In genomic region chr9:7872044-7872774, GRCm38 (mm10) we compare ENCODE assay signal across 8 mouse cellular contexts. TPM values are rescaled to one million over a fixed set of nuclear protein-coding genes. Genes with fewer than 3 reads are reported as not detected.
DNase-seq lines count a peak whose midpoint lies in the region; ATAC-seq and TF ChIP-seq lines count a peak whose summit lies in the region.

No protein-coding gene starts in this region.

- TF ChIP-seq CTCF in heart, adult 2 months (IDR thresholded peaks at IDR 0.05) = no peak

- no peak for TF ChIP-seq POLR2A in heart, adult 2 months (IDR thresholded peaks at IDR 0.05; ENCODE audit: insufficient read depth, low read depth, low read length)

- peaks cover 9% of the 10 kb centered on the region for H3K4me1 ChIP-seq in heart, adult 2 months (ENCODE audit: control insufficient read depth, insufficient read depth, low read length)
- peaks cover 9% of the 10 kb centered on the region; the same call in 1 of the 2 replicates for H3K4me1 ChIP-seq in embryonic facial prominence, embryonic 12.5 days
- peaks cover 7% of the 10 kb centered on the region for H3K4me1 ChIP-seq in limb, embryonic 12.5 days (replicated peaks)
- peaks cover 8% of the 10 kb centered on the region for H3K4me1 ChIP-seq in neural tube, embryonic 13.5 days (replicated peaks)

- peak overlapping the region; percentile 75 for H3K4me3 ChIP-seq in heart, adult 2 months
- peak overlapping the region; percentile 55 for H3K4me3 ChIP-seq in embryonic facial prominence, embryonic 12.5 days
- H3K4me3 ChIP-seq in limb, embryonic 12.5 days (replicated peaks) = peak overlapping the region; percentile 58
- peak overlapping the region; percentile 47 for H3K4me3 ChIP-seq in neural tube, embryonic 13.5 days

- DNase-seq in heart, adult 2 months = peak in 1 of 2 experiments; percentile 5
- DNase-seq in heart, postnatal 10 days = no peak
- peak; percentile 71 for DNase-seq in 416B (ENCODE audit: low read depth)
- DNase-seq in spleen, postnatal 14 days (ENCODE audit: low spot score in 2 of 2) = no peak
- no peak for DNase-seq in kidney, postnatal 25 days

- peak overlapping the region; percentile 82 for H3K9ac ChIP-seq in heart, adult 2 months (ENCODE audit: low read depth, low read length)
- peak overlapping the region; percentile 68 for H3K9ac ChIP-seq in embryonic facial prominence, embryonic 12.5 days
- H3K9ac ChIP-seq in limb, embryonic 12.5 days (replicated peaks) = peak overlapping the region; percentile 75
- peak overlapping the region; percentile 73 for H3K9ac ChIP-seq in neural tube, embryonic 13.5 days

- no peak for ATAC-seq in embryonic facial prominence, embryonic 12.5 days (ENCODE audit: insufficient number of reproducible peaks, insufficient read depth, low FRiP score, low TSS enrichment)
- ATAC-seq in limb, embryonic 12.5 days (ENCODE audit: insufficient number of reproducible peaks, insufficient read depth, low FRiP score, low TSS enrichment, low read depth) = peak; percentile 10
- ATAC-seq in neural tube, embryonic 13.5 days (ENCODE audit: low read depth) = peak; percentile 71; the same call in 1 of the 2 replicates

- intact Hi-C loops in heart, adult 2 months (cut with DNase I) = loop anchor here (2.0 kb wide), 1 partner anchor 35 kb away; the partner anchor contains the start of gene Birc2
- intact Hi-C loops in heart, postnatal 10 days (cut with DNase I) = loop anchor here (2.0 kb wide), 1 partner anchor 35 kb away; the partner anchor contains the start of gene Birc2

- H3K27me3 ChIP-seq in heart, adult 2 months (ENCODE audit: control insufficient read depth, insufficient read depth, low read length) = no peaks in the 10 kb centered on the region
- no peaks in the 10 kb centered on the region for H3K27me3 ChIP-seq in embryonic facial prominence, embryonic 12.5 days
- H3K27me3 ChIP-seq in limb, embryonic 12.5 days = no peaks in the 10 kb centered on the region
- H3K27me3 ChIP-seq in neural tube, embryonic 13.5 days = no peaks in the 10 kb centered on the region

- no peaks in the 10 kb centered on the region; the same call in 1 of the 2 replicates for H3K36me3 ChIP-seq in heart, adult 2 months (ENCODE audit: control insufficient read depth, insufficient read depth, low read length)
- H3K36me3 ChIP-seq in embryonic facial prominence, embryonic 12.5 days = peaks cover 5% of the 10 kb centered on the region; the same call in 1 of the 2 replicates
- H3K36me3 ChIP-seq in limb, embryonic 12.5 days = no peaks in the 10 kb centered on the region
- no peaks in the 10 kb centered on the region for H3K36me3 ChIP-seq in neural tube, embryonic 13.5 days

- no peaks in the 10 kb centered on the region for H3K9me3 ChIP-seq in embryonic facial prominence, embryonic 12.5 days
- peaks cover 3% of the 10 kb centered on the region; the same call in 1 of the 2 replicates for H3K9me3 ChIP-seq in limb, embryonic 12.5 days
- no peaks in the 10 kb centered on the region for H3K9me3 ChIP-seq in neural tube, embryonic 13.5 days

- TF ChIP-seq EP300 in heart, adult 2 months (IDR thresholded peaks at IDR 0.05; ENCODE audit: insufficient read depth, low read depth, low read length) = no peak

- peak overlapping the region; percentile 88 for H3K4me2 ChIP-seq in embryonic facial prominence, embryonic 12.5 days (replicated peaks)
- H3K4me2 ChIP-seq in limb, embryonic 12.5 days = peak overlapping the region; percentile 86
- H3K4me2 ChIP-seq in neural tube, embryonic 13.5 days = peak overlapping the region; percentile 88

- peak overlapping the region; percentile 86 for H3K27ac ChIP-seq in heart, adult 2 months
- H3K27ac ChIP-seq in embryonic facial prominence, embryonic 12.5 days = peak overlapping the region; percentile 73
- H3K27ac ChIP-seq in limb, embryonic 12.5 days = peak overlapping the region; percentile 77
- no peak overlapping the region for H3K27ac ChIP-seq in neural tube, embryonic 13.5 days (replicated peaks)

- WGBS in heart, adult 2 months = 15% methylated on average over 23 of the region's 23 CpGs
- 14% methylated on average over 23 of the region's 23 CpGs for WGBS in embryonic facial prominence, embryonic 12.5 days
- WGBS in limb, embryonic 12.5 days = 14% methylated on average over 23 of the region's 23 CpGs
- WGBS in neural tube, embryonic 13.5 days = 19% methylated on average over 23 of the region's 23 CpGs

- H3K79me2 ChIP-seq in heart, adult 2 months (replicated peaks; ENCODE audit: control insufficient read depth, insufficient read depth, low read length) = no peaks in the 10 kb centered on the region; the same call in 1 of the 2 replicates

RNA-seq across cellular contexts. Expression of gene Birc3, which starts 0.8 kb away (rescaled TPM):
- 1 to 10 TPM; 8.7 to 9.7 TPM for total RNA-seq in heart, adult 2 months (2021)
- polyA plus RNA-seq in heart, adult 2 months (2012; rRNA removed) = 9.0 and 10.4 TPM in 2 replicates
- 10 to 100 TPM in 1 of 2 experiments, 1 to 10 TPM in 1; 8.5 to 12.0 TPM for total RNA-seq in heart, postnatal 10 days (2021)
- polyA plus RNA-seq in embryonic facial prominence, embryonic 12.5 days (2016; fragmentation: Nextera tagmentation; extraction: Ambion mirVana) = 8.7 and 8.8 TPM in 2 replicates
- polyA plus RNA-seq in limb, embryonic 12.5 days (2016; fragmentation: Nextera tagmentation; extraction: Ambion mirVana) = 6.8 and 7.9 TPM in 2 replicates
- polyA plus RNA-seq in neural tube, embryonic 13.5 days (2015; fragmentation: Nextera tagmentation; extraction: Ambion mirVana) = 2.3 and 3.1 TPM in 2 replicates

RNA-seq across cellular contexts. Expression of gene Birc2, which starts 35.3 kb away (rescaled TPM):
- total RNA-seq in heart, adult 2 months (2021) = 10 to 100 TPM; 22.0 to 28.2 TPM
- 12.9 and 20.7 TPM in 2 replicates for polyA plus RNA-seq in heart, adult 2 months (2012; rRNA removed)
- total RNA-seq in heart, postnatal 10 days (2021) = 10 to 100 TPM; 24.6 to 26.6 TPM
- polyA plus RNA-seq in embryonic facial prominence, embryonic 12.5 days (2016; fragmentation: Nextera tagmentation; extraction: Ambion mirVana) = 43.2 and 47.1 TPM in 2 replicates
- polyA plus RNA-seq in limb, embryonic 12.5 days (2016; fragmentation: Nextera tagmentation; extraction: Ambion mirVana) = 43.9 and 48.7 TPM in 2 replicates
- 38.6 and 44.4 TPM in 2 replicates for polyA plus RNA-seq in neural tube, embryonic 13.5 days (2015; fragmentation: Nextera tagmentation; extraction: Ambion mirVana)
